Mouse (Mus musculus) CD4-positive, CD25-positive, alpha-beta regulatory T cell, adult 2 months (primary cell): ENCODE results near the gene Mrtfb.

Experiments
- DNase-seq: peaks from one replicate; pipeline ENCODE4 v3.0.0-alpha.2; 2012; ENCODE audit warnings: low read depth, low spot score

The Mrtfb gene

DNA sequence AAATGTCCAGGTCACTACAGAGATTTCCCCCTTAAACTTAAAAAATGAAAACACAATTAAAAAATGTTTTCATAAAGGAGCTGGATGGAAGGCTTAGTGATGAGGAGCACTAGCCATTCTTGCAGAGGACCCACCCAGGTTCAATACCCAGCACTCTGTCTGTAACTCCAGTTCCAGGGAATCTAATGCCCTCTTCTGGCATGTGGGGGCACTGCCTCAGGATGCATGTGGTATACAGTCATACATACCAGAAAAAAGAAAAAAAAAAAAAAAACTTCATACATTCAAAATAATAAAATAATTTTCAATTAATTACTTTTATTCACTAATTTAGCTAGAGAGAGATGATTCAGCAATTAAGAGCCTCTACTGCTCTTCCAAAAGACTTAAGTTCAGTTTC is 95.0 kb downstream of the Mrtfb start:
- DNase-seq: peak; percentile 39

- no peak for DNase-seq
These were observed 97.6 kb downstream of the Mrtfb start for GRCm38 (mm10) chr16:13353927-13354326.

DNA sequence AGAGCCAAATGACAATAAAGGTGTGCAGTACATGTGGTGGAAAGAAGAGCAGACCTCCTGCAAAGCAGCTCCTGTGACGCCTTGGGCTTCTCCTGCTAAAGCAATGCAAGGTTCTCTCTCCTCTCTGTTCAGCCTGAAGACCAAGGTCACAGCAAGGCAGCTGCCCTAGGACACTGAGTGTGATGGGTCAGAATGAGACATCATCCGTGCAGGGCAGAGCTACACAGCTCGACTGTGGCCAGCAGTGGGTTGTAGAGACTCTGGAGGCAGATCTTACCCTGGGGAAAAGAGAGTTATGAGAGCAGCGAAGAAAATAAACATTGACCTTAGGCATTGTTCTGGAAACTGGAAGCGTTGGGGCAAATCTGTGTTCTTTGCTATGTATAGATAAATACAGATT is 98.2 kb downstream of the Mrtfb start:
- DNase-seq: no peak

GRCm38 (mm10) chr16:13357806-13358679 is 101.8 kb downstream of the Mrtfb start:
- DNase-seq: no peak

DNA sequence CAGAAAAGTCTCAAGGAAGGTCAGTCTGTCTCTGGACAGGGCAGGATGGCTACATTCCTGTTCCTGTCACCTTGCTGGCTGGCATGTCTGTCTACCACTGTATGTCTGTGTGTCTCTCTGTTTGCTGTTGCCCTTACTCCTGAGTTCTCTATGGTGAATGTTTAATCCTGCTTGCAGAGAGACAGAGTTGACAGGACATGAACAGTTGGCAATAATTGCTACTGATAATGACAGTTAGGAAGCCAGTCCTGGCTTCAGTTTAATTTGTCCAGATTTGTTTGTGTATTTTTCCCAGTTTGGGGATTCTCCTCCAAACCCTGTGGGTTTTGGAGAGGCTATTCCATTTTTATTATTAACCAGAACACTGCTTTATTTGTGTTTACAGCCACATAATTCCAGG is 102.5 kb downstream of the Mrtfb start:
- no peak for DNase-seq

GRCm38 (mm10) chr16:13359405-13359858 is 103.2 kb downstream of the Mrtfb start:
- DNase-seq: no peak

GRCm38 (mm10) chr16:13360208-13360607 is 103.9 kb downstream of the Mrtfb start:
- DNase-seq: no peak

GRCm38 (mm10) chr16:13360835-13361234 is 104.6 kb downstream of the Mrtfb start:
- no peak for DNase-seq

DNA sequence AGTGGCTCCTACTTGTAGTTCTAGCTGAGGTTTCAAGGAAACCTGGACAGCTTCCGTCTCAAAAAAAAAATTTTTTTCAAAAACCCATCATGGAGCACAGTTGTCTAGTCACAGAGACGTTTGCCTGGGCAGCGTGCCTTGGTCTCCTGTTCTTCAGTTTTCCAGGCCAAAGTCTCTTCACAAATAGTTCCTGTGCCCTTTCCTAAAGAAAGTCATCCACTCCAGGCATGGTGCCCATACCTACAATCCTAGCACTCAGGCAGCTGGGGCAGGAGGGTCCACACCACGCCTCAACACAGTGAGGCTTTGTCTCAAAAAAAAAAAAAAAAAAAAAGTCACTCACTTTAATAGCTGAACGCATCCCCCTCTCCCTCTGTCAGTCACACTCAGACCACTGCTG is 106.9 kb downstream of the Mrtfb start:
- DNase-seq: no peak

- no peak for DNase-seq
These were observed 107.9 kb downstream of the Mrtfb start for GRCm38 (mm10) chr16:13364145-13364544.

- no peak for DNase-seq
These were observed 110.0 kb downstream of the Mrtfb start for GRCm38 (mm10) chr16:13366256-13366655.

GRCm38 (mm10) chr16:13366802-13367465 is 110.7 kb downstream of the Mrtfb start:
- DNase-seq: no peak

DNA sequence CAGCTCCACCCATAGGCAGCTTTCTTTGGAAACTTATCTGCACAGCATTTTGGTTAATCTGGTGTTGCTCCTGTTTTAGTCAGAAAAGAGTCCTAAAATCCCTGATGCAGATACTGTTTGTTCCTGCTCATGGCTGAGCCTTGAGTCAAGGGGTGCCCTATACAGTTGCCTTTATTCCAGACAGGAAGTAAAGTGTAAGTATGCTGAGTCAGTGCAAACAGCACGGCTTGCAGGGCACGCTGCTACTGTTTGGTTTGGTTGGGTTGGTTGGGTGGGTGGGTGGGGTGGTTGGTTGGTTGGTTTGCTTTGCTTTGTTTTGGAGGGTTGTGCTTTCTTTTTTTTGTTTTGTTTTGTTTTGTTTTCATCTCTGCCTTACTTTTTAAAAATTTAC is 111.2 kb downstream of the Mrtfb start:
- DNase-seq: no peak

GRCm38 (mm10) chr16:13368645-13369044 is 112.4 kb downstream of the Mrtfb start:
- DNase-seq: no peak

DNA sequence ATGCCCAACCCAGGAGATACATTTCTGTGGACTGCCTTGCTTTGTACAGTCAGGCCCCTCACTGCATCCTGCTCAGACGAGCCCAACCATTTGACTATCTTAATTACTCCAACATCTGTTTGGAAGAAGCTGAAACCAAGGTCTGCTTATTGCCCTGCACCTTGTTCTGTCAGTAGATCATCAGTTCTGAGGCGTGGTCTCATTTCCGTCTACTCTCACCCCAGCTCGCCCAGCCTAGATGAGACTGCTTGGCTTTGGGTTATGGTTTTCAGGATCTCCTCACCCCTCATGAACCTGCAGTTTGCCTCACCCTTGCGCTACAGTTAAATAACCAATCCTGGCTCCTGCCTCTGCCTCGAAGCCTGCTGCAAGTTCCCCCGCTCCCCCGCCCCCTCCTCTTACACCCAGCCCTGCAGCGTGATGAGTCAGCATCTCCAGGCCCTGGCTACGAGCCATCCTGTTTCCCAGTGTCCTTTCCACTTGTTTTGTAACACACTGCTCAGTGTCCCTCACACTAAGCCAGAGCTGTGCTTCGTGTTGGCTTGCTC is 115.5 kb downstream of the Mrtfb start:
- no peak for DNase-seq

GRCm38 (mm10) chr16:13372899-13373533 is 116.7 kb downstream of the Mrtfb start:
- DNase-seq: no peak

DNA sequence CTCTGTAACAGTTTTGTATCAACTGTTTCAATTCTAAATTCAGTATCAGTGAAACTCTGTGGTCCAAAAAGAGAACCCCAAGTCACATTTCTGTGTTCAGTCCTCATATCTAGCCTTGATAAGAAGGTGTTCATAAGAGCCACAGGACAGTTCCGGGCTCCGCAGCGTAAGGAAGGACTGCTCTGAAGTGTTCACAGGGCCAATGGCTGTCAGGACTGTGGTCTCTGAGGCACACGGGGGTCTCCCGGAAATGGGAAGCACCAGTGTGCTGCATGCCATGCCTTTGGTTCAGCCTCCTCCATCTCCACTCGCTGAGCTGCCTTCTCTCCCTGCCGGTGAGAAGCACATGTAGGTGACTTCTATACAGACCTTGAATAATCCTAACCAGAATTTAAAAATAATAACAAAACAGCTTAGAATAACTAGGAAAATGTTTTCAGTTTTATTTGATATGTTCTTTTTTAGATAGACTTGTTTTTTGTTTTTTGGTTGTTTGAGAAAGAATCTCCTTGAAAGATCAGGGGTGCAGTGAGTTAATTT is 120.7 kb downstream of the Mrtfb start:
- DNase-seq: no peak

DNA sequence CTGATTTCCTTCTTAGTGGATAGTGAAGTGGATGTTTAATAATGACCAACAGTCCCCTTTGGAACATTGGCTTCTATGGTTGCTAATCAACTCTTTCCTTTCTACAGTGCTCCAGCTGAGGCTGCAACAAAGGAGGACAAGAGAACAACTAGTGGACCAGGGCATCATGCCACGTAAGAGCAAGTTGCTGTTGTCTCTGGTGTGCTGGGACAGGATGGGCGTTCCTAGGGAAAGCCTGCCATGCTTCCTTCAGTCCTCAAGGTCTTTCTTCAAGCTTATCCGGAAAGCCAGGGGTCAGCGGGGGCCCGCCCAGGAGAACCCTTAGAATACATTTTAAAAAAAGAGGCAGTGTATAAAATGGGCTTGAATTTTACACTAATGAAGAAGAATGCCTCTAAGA is 121.9 kb downstream of the Mrtfb start:
- no peak for DNase-seq

- DNase-seq: no peak
These were observed 123.6 kb downstream of the Mrtfb start for GRCm38 (mm10) chr16:13379865-13380264.

DNA sequence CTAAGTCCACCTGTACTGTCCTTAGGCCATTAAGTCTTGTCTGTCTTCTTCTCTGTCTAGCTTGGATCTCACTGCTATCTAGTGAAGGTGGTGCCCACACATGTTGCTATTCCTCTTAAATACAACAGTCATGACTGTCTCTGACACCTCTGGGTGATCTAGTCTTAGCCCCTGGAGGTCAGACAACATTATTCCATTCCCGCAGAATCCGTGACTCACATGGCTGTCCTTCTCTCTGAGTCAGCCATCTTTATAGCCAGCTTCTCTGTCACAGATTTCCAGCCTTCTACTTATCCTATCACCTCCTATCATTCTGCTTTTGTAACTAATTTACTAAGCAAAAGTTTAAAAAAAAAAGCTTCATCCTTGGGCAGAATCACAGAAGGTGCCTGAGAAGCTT is 125.5 kb downstream of the Mrtfb start:
- DNase-seq: no peak

- DNase-seq: no peak
These were observed 131.0 kb downstream of the Mrtfb start for GRCm38 (mm10) chr16:13387306-13387705.

DNA sequence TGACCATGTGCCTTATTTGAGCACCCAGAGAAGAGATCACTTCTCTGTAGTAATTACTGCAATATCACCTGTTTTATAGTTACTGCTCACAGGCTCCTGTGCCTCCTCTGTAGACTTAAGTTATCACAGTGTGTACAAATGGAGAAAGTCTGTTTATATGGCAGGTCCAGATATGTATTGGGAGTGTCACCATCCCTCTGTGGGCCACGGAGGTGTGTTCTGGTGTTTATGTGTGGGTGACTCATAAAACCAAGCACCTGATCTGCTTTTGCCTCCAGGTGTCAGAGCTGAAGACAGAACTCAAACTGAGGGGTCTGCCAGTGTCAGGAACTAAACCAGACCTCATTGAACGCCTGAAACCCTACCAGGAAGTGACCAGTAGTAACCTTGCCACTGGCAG is 144.1 kb downstream of the Mrtfb start:
- DNase-seq: no peak
